Mouse (Mus musculus) midbrain, embryonic 16.5 days (tissue): ENCODE measurements around the gene Tdrd9. TPM values are rescaled to one million over a fixed set of nuclear protein-coding genes. Genes with fewer than 3 reads are reported as not detected.

ENCODE experiments used
- ATAC-seq: fragments of 200-750 bp; cut with Nextera tagmentation; 2 replicates; pipeline ENCODE4 v1.8.0; 2017; ENCODE audit warnings: moderate TSS enrichment
- H3K27ac ChIP-seq: fragments of 300-500 bp; sonication (generic); 2 replicates; pipeline ENCODE4 v1.5.1; 2014; ENCODE audit warnings: mild to moderate bottlenecking, low read length, mixed read lengths
- H3K27me3 ChIP-seq: fragments of 300-500 bp; sonication (generic); 2 replicates; pipeline ENCODE4 v1.6.1; 2014; ENCODE audit warnings: low read depth, low read length, mixed read lengths; ENCODE audit not compliant: control insufficient read depth, insufficient read depth
- H3K36me3 ChIP-seq: fragments of 300-500 bp; sonication (generic); 2 replicates; pipeline ENCODE4 v1.6.1; 2014; ENCODE audit warnings: mild to moderate bottlenecking, low read length, moderate library complexity, mixed read lengths; ENCODE audit not compliant: control insufficient read depth, insufficient read depth
- H3K4me1 ChIP-seq: fragments of 300-500 bp; sonication (generic); 2 replicates; pipeline ENCODE4 v1.6.1; 2014; ENCODE audit warnings: mild to moderate bottlenecking, low read length, mixed read lengths; ENCODE audit not compliant: control insufficient read depth, insufficient read depth
- H3K4me2 ChIP-seq: fragments of 300-500 bp; sonication (generic); 2 replicates; pipeline ENCODE4 v1.6.1; 2014; ENCODE audit warnings: mild to moderate bottlenecking, low read length, mixed read lengths
- H3K4me3 ChIP-seq: fragments of 300-500 bp; sonication (generic); 2 replicates; pipeline ENCODE4 v1.5.1; 2014; ENCODE audit warnings: low read depth, mild to moderate bottlenecking, low read length, moderate library complexity, mixed read lengths
- H3K9ac ChIP-seq: fragments of 300-500 bp; sonication (generic); 2 replicates; pipeline ENCODE4 v1.6.1; 2014; ENCODE audit warnings: low read depth, low read length, mixed read lengths
- H3K9me3 ChIP-seq: fragments of 300-500 bp; sonication (generic); replicated peaks from 2 replicates; pipeline ENCODE4 v1.6.1; 2014; ENCODE audit warnings: mild to moderate bottlenecking, low read length, mixed read lengths; ENCODE audit not compliant: control insufficient read depth, poor library complexity, severe bottlenecking
- WGBS: fragments of 180-500 bp; shearing (Covaris S2); extraction: QIAGEN DNeasy Blood & Tissue Kit; methylation state at CpG from one replicate; pipeline ENCODE4 v1.1.7; 2014; 5-methylcytosine and 5-hydroxymethylcytosine counted together
- microRNA-seq: library from miRNA; unstranded; fragments of <30 nt; microRNA quantifications from one replicate; pipeline ENCODE4, GENCODE M21; 2017
- polyA plus RNA-seq: library from polyadenylated mRNA; unstranded; fragments of >200 nt; fragmentation: Nextera tagmentation; extraction: Ambion mirVana; gene quantifications from 2 replicates; pipeline ENCODE4 v1.2.1, GENCODE M21; 2015

Gene Tdrd9
- polyA plus RNA-seq, 1 experiment from 2014 or later: 0.29 TPM

DNA sequence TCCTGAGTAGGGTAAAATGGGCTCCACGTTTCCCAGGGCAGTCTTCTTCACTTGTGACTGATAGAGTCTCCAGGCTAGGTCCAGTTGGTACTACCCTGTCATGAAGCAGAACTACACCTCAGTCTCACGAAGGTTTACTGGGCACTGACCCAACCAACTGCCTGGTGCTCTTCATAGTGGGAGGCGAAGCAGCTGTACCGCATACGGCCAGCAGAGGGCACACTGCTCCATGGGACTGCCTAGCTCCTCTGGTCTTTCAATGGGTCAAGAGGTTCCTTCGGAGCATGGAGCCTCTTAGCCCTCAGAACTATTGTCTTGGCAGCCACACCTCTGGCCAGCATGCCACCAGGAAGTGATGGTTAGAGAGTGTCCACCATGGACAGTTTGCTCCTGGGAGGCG, 142.4 kb downstream of the Tdrd9 start:
- 14% methylated on average over 7 of the region's 7 CpGs for WGBS
- Histone ChIP-seq H3K27ac (no peak overlapping the region), H3K4me2 (no peak overlapping the region), H3K36me3 (no peaks in the 10 kb centered on the region), H3K27me3 (no peaks in the 10 kb centered on the region; the same call in none of the 2 replicates), H3K4me1 (no peaks in the 10 kb centered on the region), H3K9ac (no peak overlapping the region), H3K9me3 (no peaks in the 10 kb centered on the region), H3K4me3 (no peak overlapping the region)
- ATAC-seq: peak; percentile 61; the same call in 1 of the 2 replicates

DNA sequence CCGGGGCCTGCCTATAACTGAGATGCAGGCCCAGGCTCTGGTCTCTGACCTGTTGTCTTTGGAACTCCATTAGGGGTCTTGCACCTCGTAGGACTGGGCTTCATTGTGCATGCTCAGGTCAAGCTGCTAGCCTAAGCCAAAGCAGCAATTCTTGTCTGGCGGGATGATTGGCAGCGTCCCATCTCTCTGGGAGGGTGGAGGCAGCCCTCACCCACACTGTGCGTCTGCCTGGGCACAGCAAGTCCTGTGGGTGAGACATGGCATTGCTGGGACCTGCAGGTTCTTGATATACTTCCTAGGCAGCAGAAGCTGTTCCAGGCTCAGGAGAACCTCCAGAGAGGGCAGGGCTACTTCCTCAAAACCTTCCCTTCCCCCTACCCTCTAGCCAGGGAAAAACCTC, 145.6 kb downstream of the Tdrd9 start:
- Histone ChIP-seq H3K4me3 (no peak overlapping the region), H3K9me3 (no peaks in the 10 kb centered on the region), H3K4me1 (no peaks in the 10 kb centered on the region), H3K9ac (no peak overlapping the region), H3K4me2 (no peak overlapping the region), H3K36me3 (no peaks in the 10 kb centered on the region), H3K27ac (no peak overlapping the region), H3K27me3 (no peaks in the 10 kb centered on the region; the same call in none of the 2 replicates)
- 79% methylated on average over 5 of the region's 5 CpGs for WGBS
- no peak for ATAC-seq

GRCm38 (mm10) chr12:112117649-112118048, 146.3 kb downstream of the Tdrd9 start:
- ATAC-seq: no peak

More at GRCm38 (mm10) chr12:112117649-112118048, 146.3 kb downstream of the Tdrd9 start:
- Histone ChIP-seq H3K4me1 (no peaks in the 10 kb centered on the region), H3K9ac (no peak overlapping the region), H3K4me3 (no peak overlapping the region), H3K27ac (no peak overlapping the region), H3K27me3 (no peaks in the 10 kb centered on the region; the same call in none of the 2 replicates), H3K4me2 (no peak overlapping the region), H3K9me3 (no peaks in the 10 kb centered on the region), H3K36me3 (no peaks in the 10 kb centered on the region)
- 84% methylated on average over 7 of the region's 7 CpGs for WGBS

Small RNA genes within 50 kb of the gene (microRNA-seq; reads per million reads assigned to microRNA genes)
- not detected for gene Mir3073a
- gene Mir3073b: not detected

Other genes with a start within 250 kb of the Tdrd9 start
- gene Klc1, start 212.7 kb upstream of the Tdrd9 start, polyA plus RNA-seq: 665 and 671 TPM in 2 replicates
- 2.0 and 2.1 TPM in 2 replicates for gene Xrcc3, start 157.7 kb upstream of the Tdrd9 start, polyA plus RNA-seq
- 32.1 and 35.1 TPM in 2 replicates for gene Zfyve21, start 157.4 kb upstream of the Tdrd9 start, polyA plus RNA-seq
- 37.9 and 42.9 TPM in 2 replicates for gene Ppp1r13b, start 63.4 kb upstream of the Tdrd9 start, polyA plus RNA-seq
- 624 and 659 TPM in 2 replicates for gene Atp5mpl, start 4.6 kb upstream of the Tdrd9 start, polyA plus RNA-seq
- gene Rd3l, start 9.8 kb downstream of the Tdrd9 start, polyA plus RNA-seq: not detected in 2 replicates
- gene Aspg, start 135.1 kb downstream of the Tdrd9 start, polyA plus RNA-seq: 0.66 and 0.74 TPM in 2 replicates
- 4.7 and 6.2 TPM in 2 replicates for gene Kif26a, start 174.6 kb downstream of the Tdrd9 start, polyA plus RNA-seq